ENCODE assay signal across 13 mouse cellular contexts in genomic region chr5:27418856-27419255, GRCm38 (mm10).
DNase-seq lines count a peak whose midpoint lies in the region.
"Had no signal": no experiment of that assay in that cellular context is flagged by ENCODE, and none has a peak within 500 bp of the region (broad histone marks: within the 10 kb centered on the region; RNA-seq: fewer than 3 reads in every experiment).

No protein-coding gene starts in this region.

- DNase-seq in ES-CJ7 (ENCODE audit: low read depth, low spot score): peak; percentile 63
- peak; percentile 31 for DNase-seq in R1 (ENCODE audit: low read depth, low spot score)
- peak; percentile 14 for DNase-seq in adrenal gland, postnatal 10 days
- peak; percentile 51 for DNase-seq in brain, adult 2 months (ENCODE audit: low read depth, low spot score)
- DNase-seq in thymus, adult 18-20 months: no peak
- DNase-seq in liver: no peak
- DNase-seq: cerebellum, adult 2 months; cerebellum, postnatal 10 days; embryo, embryonic 11 days; gastrocnemius, postnatal 36 days; heart, adult 18-20 months; heart, postnatal 10 days; kidney, adult 2 months had no signal

Comparison
In these comparisons a context has a peak if more than half of its experiments do, and no peak if none do; other contexts are left out.
1. DNase-seq: peak in ES-CJ7 (single experiment), R1 (single experiment), adrenal gland, postnatal 10 days (single experiment) and brain, adult 2 months (single experiment); none in thymus, adult 18-20 months (0 of 2) and liver (single experiment).